Mouse (Mus musculus) urinary bladder, postnatal 4 days (tissue): ENCODE measurements around the gene Sh3bgrl3.
A peak's percentile ranks its signal among the peaks of the same experiment; 100 is the strongest.

Experiments
- DNase-seq, 2 experiments: peaks; one replicate each; pipeline ENCODE4 v3.0.0; 2021 to 2022; ENCODE audit warnings: low spot score in 2 of 2

Gene Sh3bgrl3

GRCm38 (mm10) chr4:134110653-134111052, 17.9 kb downstream of the Sh3bgrl3 start:
- DNase-seq, result no peak

GRCm38 (mm10) chr4:134108196-134108595, 20.4 kb downstream of the Sh3bgrl3 start:
- no peak for DNase-seq

- no peak for DNase-seq
These were observed 20.9 kb downstream of the Sh3bgrl3 start for GRCm38 (mm10) chr4:134107730-134108129.

- DNase-seq, result no peak
These were observed 22.5 kb downstream of the Sh3bgrl3 start for GRCm38 (mm10) chr4:134106105-134106504.

- DNase-seq, result no peak
These were observed 25.9 kb downstream of the Sh3bgrl3 start for GRCm38 (mm10) chr4:134102742-134103119.

GRCm38 (mm10) chr4:134101979-134102741, 26.4 kb downstream of the Sh3bgrl3 start, which contains the start of gene Ubxn11:
Gene Ubxn11 (plus strand): TSS chr4:134102570.
- peak; percentile 77 to 82 for DNase-seq

GRCm38 (mm10) chr4:134100245-134100644, 28.3 kb downstream of the Sh3bgrl3 start:
- DNase-seq, result no peak

- peak in 1 of 2 experiments; percentile 59 for DNase-seq
These were observed 30.0 kb downstream of the Sh3bgrl3 start for GRCm38 (mm10) chr4:134098628-134099027.

- DNase-seq, result no peak
These were observed 31.5 kb downstream of the Sh3bgrl3 start for GRCm38 (mm10) chr4:134097015-134097608.

- no peak for DNase-seq
These were observed 32.5 kb downstream of the Sh3bgrl3 start for GRCm38 (mm10) chr4:134096120-134096519.

- peak in 1 of 2 experiments; percentile 55 for DNase-seq
These were observed 33.6 kb downstream of the Sh3bgrl3 start, which contains the start of gene Cd52 for GRCm38 (mm10) chr4:134094923-134095547. Gene Cd52 (minus strand): TSS chr4:134095082.

GRCm38 (mm10) chr4:134094004-134094564, 34.5 kb downstream of the Sh3bgrl3 start:
- peak in 1 of 2 experiments; percentile 52 for DNase-seq

GRCm38 (mm10) chr4:134092382-134093288, 36.0 kb downstream of the Sh3bgrl3 start:
- no peak for DNase-seq

GRCm38 (mm10) chr4:134091225-134091529, 37.4 kb downstream of the Sh3bgrl3 start:
- DNase-seq, result no peak

- DNase-seq, result no peak
These were observed 37.9 kb downstream of the Sh3bgrl3 start for GRCm38 (mm10) chr4:134090521-134091224.

GRCm38 (mm10) chr4:134089029-134089428, 39.6 kb downstream of the Sh3bgrl3 start:
- DNase-seq, result no peak

GRCm38 (mm10) chr4:134087412-134087811, 41.2 kb downstream of the Sh3bgrl3 start:
- no peak for DNase-seq

- no peak for DNase-seq
These were observed 43.6 kb downstream of the Sh3bgrl3 start for GRCm38 (mm10) chr4:134084999-134085398.

GRCm38 (mm10) chr4:134082460-134082859, 46.1 kb downstream of the Sh3bgrl3 start:
- peak in 1 of 2 experiments; percentile 57 for DNase-seq

GRCm38 (mm10) chr4:134081730-134082386, 46.7 kb downstream of the Sh3bgrl3 start:
- peak; percentile 69 to 70 for DNase-seq
